Mouse (Mus musculus) adrenal gland (tissue): Measurements from ENCODE around the gene Gm13279.
"Not testable (repeated sequence)": the region's sequence is repeated elsewhere in the genome, so short reads cannot be mapped to it uniquely, and the experiment has no call there.

Experiments used
- intact Hi-C: fragments of 180-260 bp; cut with DNase I; formaldehyde crosslinking; loops from one replicate; pipeline ENCODE4 v1.15.1; 2025

The Gm13279 gene

DNA sequence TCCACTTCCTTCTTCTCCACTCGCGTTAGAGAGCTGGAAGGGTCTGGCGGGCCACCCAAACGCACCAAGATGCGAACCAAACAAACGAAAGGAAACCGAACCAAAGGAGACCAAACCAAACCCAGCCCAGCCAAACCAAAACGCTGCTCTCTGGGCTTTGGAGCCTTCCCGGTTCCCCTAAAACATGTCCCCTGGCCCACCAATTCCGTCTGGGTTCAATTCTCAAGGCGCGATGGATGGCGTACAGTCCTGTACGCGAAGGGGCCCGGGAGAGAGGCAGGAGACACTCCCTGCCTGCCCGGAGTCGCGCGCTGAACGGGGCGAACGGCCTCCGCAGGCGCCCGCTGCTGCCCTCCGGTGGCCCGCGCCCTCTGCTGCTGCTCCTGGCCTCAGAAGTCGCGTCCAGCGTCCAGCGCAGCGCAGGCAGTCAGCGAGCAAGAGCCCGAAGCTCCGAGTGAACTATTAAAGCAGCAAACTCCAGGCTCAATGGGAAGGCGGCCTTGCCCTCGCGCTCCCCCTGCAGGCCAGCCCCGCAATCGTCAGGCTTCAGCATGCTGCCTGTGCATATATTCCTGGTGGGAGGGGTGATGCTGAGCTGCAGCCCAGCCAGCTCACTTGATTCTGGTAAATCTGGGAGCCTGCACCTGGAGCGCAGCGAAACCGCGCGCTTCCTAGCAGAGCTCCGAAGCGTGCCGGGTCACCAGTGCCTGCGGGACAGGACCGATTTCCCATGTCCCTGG lies 3.1 kb upstream of the Gm13279 start, which contains the start of gene Gm13275:
Gene Gm13275, plus strand, starts transcription at position 552 of the 740 bp plus-strand sequence.
- intact Hi-C loops = not testable (repeated sequence)

DNA sequence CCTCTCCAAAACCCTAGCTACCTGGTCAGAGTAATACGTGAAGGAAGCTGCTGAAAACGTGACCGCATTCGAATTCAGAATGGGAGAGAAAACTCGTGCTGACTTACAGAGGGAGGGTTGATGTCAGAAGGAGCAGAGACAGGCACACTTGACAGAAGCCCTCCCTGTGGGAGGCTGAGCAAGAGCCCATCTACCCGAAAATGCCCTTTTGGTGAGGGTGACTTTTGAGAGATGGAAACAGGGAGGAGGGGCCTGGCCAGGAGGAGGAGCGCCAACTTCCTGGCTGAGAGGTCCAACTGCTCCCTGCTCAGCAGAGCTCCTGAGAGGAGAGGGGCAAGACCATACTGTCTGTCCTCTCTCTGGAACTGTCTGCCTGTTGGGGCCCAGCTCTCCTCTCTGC lies 2.2 kb downstream of the Gm13279 start, which contains the start of gene Gm13285:
Gene Gm13285, plus strand, starts transcription at position 301 of the 400 bp plus-strand sequence.
- intact Hi-C loops = not testable (repeated sequence)

DNA sequence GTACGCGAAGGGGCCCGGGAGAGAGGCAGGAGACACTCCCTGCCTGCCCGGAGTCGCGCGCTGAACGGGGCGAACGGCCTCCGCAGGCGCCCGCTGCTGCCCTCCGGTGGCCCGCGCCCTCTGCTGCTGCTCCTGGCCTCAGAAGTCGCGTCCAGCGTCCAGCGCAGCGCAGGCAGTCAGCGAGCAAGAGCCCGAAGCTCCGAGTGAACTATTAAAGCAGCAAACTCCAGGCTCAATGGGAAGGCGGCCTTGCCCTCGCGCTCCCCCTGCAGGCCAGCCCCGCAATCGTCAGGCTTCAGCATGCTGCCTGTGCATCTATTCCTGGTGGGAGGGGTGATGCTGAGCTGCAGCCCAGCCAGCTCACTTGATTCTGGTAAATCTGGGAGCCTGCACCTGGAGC lies 5.8 kb downstream of the Gm13279 start, which contains the start of gene Gm13287:
Gene Gm13287, plus strand, starts transcription at position 301 of the 400 bp plus-strand sequence.
- intact Hi-C loops = not testable (repeated sequence)

DNA sequence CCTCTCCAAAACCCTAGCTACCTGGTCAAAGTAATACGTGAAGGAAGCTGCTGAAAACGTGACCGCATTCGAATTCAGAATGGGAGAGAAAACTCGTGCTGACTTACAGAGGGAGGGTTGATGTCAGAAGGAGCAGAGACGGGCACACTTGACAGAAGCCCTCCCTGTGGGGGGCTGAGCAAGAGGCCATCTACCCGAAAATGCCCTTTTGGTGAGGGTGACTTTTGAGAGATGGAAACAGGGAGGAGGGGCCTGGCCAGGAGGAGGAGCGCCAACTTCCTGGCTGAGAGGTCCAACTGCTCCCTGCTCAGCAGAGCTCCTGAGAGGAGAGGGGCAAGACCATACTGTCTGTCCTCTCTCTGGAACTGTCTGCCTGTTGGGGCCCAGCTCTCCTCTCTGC lies 8.0 kb downstream of the Gm13279 start, which contains the start of gene Gm13288:
Gene Gm13288, plus strand, starts transcription at position 301 of the 400 bp plus-strand sequence.
- intact Hi-C loops = not testable (repeated sequence)

DNA sequence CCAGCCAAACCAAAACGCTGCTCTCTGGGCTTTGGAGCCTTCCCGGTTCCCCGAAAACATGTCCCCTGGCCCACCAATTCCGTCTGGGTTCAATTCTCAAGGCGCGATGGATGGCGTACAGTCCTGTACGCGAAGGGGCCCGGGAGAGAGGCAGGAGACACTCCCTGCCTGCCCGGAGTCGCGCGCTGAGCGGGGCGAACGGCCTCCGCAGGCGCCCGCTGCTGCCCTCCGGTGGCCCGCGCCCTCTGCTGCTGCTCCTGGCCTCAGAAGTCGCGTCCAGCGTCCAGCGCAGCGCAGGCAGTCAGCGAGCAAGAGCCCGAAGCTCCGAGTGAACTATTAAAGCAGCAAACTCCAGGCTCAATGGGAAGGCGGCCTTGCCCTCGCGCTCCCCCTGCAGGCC lies 8.6 kb downstream of the Gm13279 start:
- intact Hi-C loops = not testable (repeated sequence)

DNA sequence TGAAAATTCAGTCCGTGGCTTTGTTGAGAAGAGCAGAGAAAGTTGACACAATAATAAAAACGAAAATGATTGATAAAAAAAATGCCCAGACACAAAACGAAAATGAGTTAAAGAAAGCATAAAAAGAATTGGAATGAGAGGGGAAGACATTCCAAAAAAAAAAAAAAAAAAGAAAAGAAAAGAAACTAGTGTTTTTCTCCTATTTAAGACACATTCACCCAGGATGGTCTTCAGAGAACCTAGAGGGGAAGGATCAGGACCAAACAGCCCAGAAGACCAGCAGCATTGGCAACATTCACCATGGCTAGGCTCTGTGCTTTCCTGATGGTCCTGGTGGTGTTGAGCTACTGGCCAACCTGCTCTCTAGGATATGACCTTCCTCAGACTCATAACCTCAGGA lies 18.7 kb downstream of the Gm13279 start, which contains the start of gene Ifna7:
Gene Ifna7, plus strand, starts transcription at position 301 of the 400 bp plus-strand sequence.
- intact Hi-C loops = no loop called here

DNA sequence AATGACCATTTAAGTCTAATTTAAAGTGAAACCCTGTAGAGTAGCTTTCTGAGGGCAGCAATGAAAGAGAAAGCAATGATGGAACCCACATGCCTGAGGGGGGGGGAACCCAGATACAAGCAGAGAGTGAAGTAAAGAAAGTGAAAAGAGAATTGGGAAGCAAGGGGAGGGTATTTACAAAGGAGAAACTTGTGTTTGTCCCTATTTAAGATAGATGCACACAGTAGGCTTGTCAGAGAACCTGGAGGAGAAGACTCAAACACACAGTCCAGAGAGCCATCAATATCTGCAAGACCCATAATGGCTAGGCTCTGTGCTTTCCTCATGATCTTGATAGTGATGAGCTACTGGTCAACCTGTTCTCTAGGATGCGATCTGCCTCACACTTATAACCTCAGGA lies 22.5 kb downstream of the Gm13279 start, which contains the start of gene Ifna11:
Gene Ifna11, plus strand, starts transcription at position 301 of the 400 bp plus-strand sequence.
- intact Hi-C loops = loop anchor here (5.0 kb wide), 1 partner anchor 137 kb away; the partner anchor contains the start of gene Ifna2

DNA sequence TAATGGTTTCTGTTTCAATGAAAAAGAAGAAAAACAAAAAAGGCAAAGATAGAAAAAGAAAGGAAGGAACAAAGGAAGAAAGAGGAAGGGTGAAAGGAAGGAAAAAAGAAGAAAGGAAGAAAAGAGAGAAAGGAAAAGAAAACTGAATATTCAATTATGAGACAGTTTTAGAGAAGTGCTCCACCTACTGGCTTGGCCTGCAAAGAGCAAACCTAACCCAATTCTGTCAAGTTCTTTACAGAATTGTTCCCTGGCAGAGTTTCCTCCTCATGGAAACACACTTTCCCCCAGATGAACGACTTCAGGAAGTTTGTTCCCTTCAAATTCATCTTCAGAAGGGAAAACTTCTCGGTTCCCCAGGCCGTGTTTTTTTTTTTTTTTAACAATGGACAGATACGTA lies 25.8 kb downstream of the Gm13279 start:
- intact Hi-C loops = loop anchor here (5.0 kb wide), 1 partner anchor 141 kb away; the partner anchor contains the start of gene Ifna2

DNA sequence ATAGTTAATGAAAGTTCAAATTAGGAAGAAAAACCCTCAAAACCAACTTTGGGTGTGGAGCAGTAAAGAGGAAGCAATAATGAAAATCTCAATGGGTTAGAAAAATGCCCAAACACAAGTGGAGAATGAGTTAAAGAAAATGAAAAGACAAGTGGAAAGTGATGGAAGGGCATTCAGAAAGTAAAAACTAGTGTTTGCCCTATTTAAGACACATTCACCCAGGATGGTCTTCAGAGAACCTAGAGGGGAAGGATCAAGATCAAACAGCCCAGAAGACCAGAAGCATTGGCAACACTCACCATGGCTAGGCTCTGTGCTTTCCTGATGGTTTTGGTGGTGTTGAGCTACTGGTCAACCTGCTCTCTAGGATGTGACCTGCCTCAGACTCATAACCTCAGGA lies 29.9 kb downstream of the Gm13279 start, which contains the start of gene Ifna6:
Gene Ifna6, plus strand, starts transcription at position 301 of the 400 bp plus-strand sequence.
- intact Hi-C loops = not testable (repeated sequence)

DNA sequence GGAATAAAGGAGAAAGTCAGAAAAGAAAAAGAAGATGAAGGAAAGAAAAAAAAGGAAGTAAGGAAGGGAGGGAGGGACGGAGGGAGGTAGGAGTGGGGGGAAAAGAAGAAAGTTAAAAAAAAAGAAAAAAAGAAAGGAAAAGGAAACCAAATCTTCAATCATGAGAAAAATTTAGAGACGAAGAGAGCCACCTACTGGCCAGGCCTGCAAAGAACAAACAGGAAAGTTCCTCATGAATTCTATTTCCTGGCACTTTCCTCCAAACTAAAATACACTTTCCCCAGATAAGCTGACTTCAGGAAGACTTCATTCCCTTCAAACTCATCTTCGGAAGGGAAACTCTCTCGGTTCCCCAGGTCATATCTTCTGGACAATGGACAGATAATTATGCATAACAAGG lies 33.3 kb downstream of the Gm13279 start:
- intact Hi-C loops = no loop called here

DNA sequence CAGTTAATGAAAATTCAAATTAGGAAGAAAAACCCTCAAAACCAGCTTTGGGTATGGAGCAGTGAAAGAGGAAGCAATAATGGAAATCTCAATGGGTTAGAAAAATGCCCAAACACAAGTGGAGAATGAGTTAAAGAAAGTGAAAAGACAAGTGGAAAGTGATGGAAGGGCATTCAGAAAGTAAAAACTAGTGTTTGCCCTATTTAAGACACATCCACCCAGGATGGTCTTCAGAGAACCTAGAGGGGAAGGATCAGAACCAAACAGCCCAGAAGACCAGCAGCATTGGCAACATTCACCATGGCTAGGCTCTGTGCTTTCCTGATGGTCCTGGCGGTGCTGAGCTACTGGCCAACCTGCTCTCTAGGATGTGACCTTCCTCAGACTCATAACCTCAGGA lies 38.0 kb downstream of the Gm13279 start, which contains the start of gene Ifna5:
Gene Ifna5, plus strand, starts transcription at position 301 of the 400 bp plus-strand sequence.
- intact Hi-C loops = not testable (repeated sequence)

DNA sequence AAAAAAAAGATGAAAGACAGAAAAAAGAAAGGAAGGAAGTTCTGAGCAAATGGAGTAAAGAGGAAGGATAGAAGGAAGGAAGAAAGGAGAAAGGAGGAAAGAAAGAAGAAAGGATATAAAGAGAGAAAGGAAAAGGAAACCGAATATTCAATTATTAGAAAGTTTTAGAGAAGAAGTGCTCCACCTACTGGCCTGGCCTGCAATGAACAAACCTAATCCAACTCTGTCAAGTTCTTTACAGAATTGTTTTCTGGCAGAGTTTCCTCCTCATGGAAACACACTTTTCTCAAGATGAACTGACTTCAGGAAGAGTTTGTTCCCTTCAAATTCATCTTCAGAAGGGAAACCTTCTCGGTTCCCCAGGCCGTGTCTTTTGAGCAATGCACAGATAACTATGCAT lies 41.6 kb downstream of the Gm13279 start:
- intact Hi-C loops = no loop called here

DNA sequence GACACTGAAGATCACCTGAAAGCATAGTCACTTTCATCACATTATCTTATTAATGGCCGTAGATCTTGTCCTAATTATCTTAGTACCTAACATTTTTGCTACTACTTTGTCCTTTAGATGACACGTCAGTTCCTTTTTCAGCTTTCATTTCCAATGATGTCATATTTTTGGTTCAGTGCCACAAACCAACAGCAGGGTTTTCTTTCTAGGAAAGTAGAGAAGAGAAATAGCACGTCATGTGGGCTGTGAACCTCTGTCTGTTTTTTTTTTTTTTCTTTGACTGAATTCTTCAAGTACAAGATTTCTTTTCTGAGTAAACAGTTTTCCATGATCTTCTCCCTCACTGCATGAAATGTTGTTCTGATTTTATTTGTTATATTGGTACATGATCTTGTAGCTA lies 42.9 kb downstream of the Gm13279 start:
- intact Hi-C loops = no loop called here

DNA sequence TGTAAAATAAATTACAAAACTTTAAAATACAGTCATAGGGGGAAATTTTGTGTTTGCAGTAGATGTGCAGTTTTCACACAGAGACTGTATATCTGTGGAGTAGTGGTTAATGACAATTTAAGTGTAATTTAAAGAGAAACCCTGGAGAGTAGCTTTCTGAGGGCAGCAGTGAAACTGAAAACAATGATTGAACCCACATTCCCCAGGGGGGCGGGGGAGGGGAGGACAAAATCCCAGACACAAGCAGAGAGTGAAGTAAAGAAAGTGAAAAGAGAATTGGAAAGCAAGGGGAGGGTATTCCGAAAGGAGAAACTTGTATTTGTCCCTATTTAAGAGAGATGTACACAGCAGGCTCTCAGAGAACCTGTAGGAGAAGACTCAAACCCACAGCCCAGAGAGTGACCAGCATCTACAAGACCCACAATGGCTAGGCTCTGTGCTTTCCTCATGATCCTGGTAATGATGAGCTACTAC lies 44.3 kb downstream of the Gm13279 start, which contains the start of gene Ifna4:
Gene Ifna4, plus strand, starts transcription at position 424 of the 474 bp plus-strand sequence.
- intact Hi-C loops = no loop called here

DNA sequence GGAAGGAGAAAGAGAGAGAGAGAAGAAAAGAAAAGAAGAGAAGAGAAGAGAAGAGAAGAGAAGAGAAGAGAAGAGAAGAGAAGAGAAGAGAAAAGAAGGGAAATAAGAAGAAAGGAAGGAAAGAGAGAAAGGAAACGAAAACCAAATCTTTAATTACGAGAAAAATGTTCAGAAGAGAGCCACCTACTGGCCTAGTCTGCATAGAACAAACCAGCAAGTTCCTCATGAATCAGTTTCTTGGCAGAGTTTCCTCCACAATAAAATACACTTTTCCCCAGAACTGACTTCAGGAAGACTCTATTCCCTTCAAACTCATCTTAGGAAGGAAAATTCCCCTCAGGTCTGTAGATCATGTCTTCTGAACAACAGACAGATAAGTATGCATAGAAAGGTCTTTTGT lies 48.1 kb downstream of the Gm13279 start:
- intact Hi-C loops = no loop called here
